Mouse (Mus musculus) forebrain, embryonic 16.5 days (tissue): Measurements from ENCODE around the gene Klhl21. TPM values are rescaled to one million over a fixed set of nuclear protein-coding genes. Genes with fewer than 3 reads are reported as not detected.

ENCODE experiments used
- ATAC-seq: fragments of 200-750 bp; cut with Nextera tagmentation; 2 replicates; pipeline ENCODE4 v1.8.0; 2017; ENCODE audit warnings: mild to moderate bottlenecking, moderate library complexity
- H3K27ac ChIP-seq: fragments of 300-500 bp; sonication (generic); 2 replicates; pipeline ENCODE4 v1.5.1; 2014; ENCODE audit warnings: low read length, control low read depth
- H3K27me3 ChIP-seq: fragments of 300-500 bp; sonication (generic); replicated peaks from 2 replicates; pipeline ENCODE4 v1.6.1; 2014; ENCODE audit warnings: low read length; ENCODE audit not compliant: control insufficient read depth, insufficient read depth
- H3K36me3 ChIP-seq: fragments of 300-500 bp; sonication (generic); 2 replicates; pipeline ENCODE4 v1.6.1; 2014; ENCODE audit not compliant: control insufficient read depth, insufficient read depth
- H3K4me1 ChIP-seq: fragments of 300-500 bp; sonication (generic); replicated peaks from 2 replicates; pipeline ENCODE4 v1.6.1; 2014; ENCODE audit warnings: low read length; ENCODE audit not compliant: control insufficient read depth, insufficient read depth
- H3K4me2 ChIP-seq: fragments of 300-500 bp; sonication (generic); 2 replicates; pipeline ENCODE4 v1.6.1; 2014; ENCODE audit warnings: mild to moderate bottlenecking, low read length, control low read depth
- H3K4me3 ChIP-seq: fragments of 300-500 bp; sonication (generic); replicated peaks from 2 replicates; pipeline ENCODE4 v1.5.1; 2014; ENCODE audit warnings: mild to moderate bottlenecking, low read length, control low read depth
- H3K9ac ChIP-seq: fragments of 300-500 bp; sonication (generic); replicated peaks from 2 replicates; pipeline ENCODE4 v1.6.1; 2014; ENCODE audit warnings: low read depth, low read length, control low read depth
- H3K9me3 ChIP-seq: fragments of 300-500 bp; sonication (generic); 2 replicates; pipeline ENCODE4 v1.6.1; 2016; ENCODE audit warnings: low read length; ENCODE audit not compliant: control insufficient read depth
- WGBS: fragments of 180-500 bp; shearing (Covaris S2); extraction: QIAGEN DNeasy Blood & Tissue Kit; methylation state at CpG from one replicate; pipeline ENCODE4 v1.1.7; 2014; 5-methylcytosine and 5-hydroxymethylcytosine counted together
- polyA plus RNA-seq: library from polyadenylated mRNA; unstranded; fragments of >200 nt; fragmentation: Nextera tagmentation; extraction: Ambion mirVana; gene quantifications from 2 replicates; pipeline ENCODE4 v1.2.1, GENCODE M21; 2015

Klhl21 gene
- polyA plus RNA-seq, 1 experiment from 2014 or later: 3.6 TPM

DNA sequence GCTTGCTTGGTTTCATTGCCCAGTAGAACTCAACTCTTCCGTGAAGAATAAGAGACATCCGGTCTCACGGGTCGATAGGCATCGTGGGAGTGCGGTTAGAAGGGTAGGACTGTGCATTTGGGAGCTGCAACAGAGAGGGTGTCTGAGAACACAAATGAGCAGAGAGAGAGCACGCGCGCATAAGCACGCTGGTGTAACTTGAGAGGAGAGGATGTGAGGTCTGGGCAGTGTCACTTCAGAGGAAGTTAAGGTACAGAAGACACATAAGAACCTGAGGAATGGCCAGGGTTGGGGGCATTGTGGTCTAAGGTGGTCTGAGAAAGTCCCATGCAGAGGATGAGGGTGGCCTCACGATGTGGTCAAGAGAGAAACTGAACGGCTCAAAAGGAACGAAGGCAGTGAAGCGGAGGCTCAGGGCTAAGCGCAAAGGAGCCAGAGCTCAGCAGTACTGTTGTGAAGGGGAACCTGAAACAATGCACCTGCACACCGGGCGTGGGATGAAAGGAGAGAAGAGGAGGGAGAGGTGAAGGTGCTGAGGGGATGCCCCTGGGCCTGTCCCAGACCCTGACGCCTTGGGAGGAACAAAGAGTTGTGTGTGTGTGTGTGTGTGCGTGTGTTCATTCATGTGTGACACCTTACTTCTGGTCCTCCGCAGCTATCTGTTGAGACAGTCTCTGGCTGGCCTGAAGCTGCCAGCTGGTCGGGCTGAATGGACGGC, 33.5 kb downstream of the Klhl21 start:
- no peak overlapping the region for H3K4me2 ChIP-seq
- 95% methylated on average over 22 of the region's 22 CpGs for WGBS
- peaks cover 13% of the 10 kb centered on the region for H3K4me1 ChIP-seq
- H3K36me3 ChIP-seq: peaks cover 23% of the 10 kb centered on the region
- no peak overlapping the region for H3K4me3 ChIP-seq
- no peaks in the 10 kb centered on the region for H3K27me3 ChIP-seq
- H3K27ac ChIP-seq: no peak overlapping the region
- no peak for ATAC-seq
- H3K9me3 ChIP-seq: no peaks in the 10 kb centered on the region
- H3K9ac ChIP-seq: no peak overlapping the region

DNA sequence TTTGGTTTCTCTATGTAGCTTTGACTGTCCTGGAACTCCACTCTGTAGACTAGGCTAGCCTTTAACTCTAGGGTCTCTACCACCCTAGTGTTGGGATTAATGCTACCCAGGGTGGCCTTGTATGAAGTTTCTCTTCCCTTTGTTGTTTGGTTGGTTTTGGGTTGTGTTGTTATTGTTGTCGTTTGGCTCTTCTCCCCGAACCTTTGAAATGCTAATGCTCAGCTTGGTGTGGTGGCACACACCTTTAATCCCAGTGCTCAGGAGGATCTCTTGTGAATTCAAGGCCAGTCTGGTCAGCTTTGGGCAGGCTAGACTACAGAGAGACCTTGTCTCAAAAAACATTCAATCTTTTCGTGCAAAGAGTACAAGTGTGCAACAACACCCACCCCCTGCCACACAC, 34.6 kb downstream of the Klhl21 start:
- H3K27me3 ChIP-seq: no peaks in the 10 kb centered on the region
- H3K36me3 ChIP-seq: peaks cover 31% of the 10 kb centered on the region
- 85% methylated on average over 3 of the region's 3 CpGs for WGBS
- no peak for ATAC-seq
- H3K9me3 ChIP-seq: no peaks in the 10 kb centered on the region
- H3K4me3 ChIP-seq: no peak overlapping the region
- peaks cover 13% of the 10 kb centered on the region for H3K4me1 ChIP-seq
- H3K9ac ChIP-seq: no peak overlapping the region
- H3K27ac ChIP-seq: no peak overlapping the region
- no peak overlapping the region for H3K4me2 ChIP-seq

- Histone ChIP-seq H3K27me3 (no peaks in the 10 kb centered on the region), H3K9me3 (no peaks in the 10 kb centered on the region), H3K9ac (no peak overlapping the region), H3K36me3 (peaks cover 31% of the 10 kb centered on the region), H3K4me2 (no peak overlapping the region), H3K27ac (no peak overlapping the region), H3K4me3 (no peak overlapping the region), H3K4me1 (peaks cover 10% of the 10 kb centered on the region)
- WGBS: 69% methylated on average over 6 of the region's 6 CpGs
- ATAC-seq: no peak
Measured at GRCm38 (mm10) chr4:152044609-152045008, 36.0 kb downstream of the Klhl21 start.

GRCm38 (mm10) chr4:152062390-152063110, 53.9 kb downstream of the Klhl21 start:
- H3K9ac ChIP-seq: no peak overlapping the region
- H3K4me1 ChIP-seq: no peaks in the 10 kb centered on the region
- H3K36me3 ChIP-seq: peaks cover 13% of the 10 kb centered on the region
- no peaks in the 10 kb centered on the region for H3K9me3 ChIP-seq
- no peak for ATAC-seq
- WGBS: 80% methylated on average over 9 of the region's 9 CpGs
- no peak overlapping the region for H3K4me3 ChIP-seq
- H3K4me2 ChIP-seq: no peak overlapping the region
- no peaks in the 10 kb centered on the region for H3K27me3 ChIP-seq
- H3K27ac ChIP-seq: no peak overlapping the region

GRCm38 (mm10) chr4:152067280-152067679, 58.7 kb downstream of the Klhl21 start:
- H3K9me3 ChIP-seq: no peaks in the 10 kb centered on the region
- H3K4me1 ChIP-seq: no peaks in the 10 kb centered on the region
- H3K36me3 ChIP-seq: no peaks in the 10 kb centered on the region
- H3K27me3 ChIP-seq: no peaks in the 10 kb centered on the region
- no peak overlapping the region for H3K4me3 ChIP-seq
- no peak overlapping the region for H3K9ac ChIP-seq
- H3K4me2 ChIP-seq: no peak overlapping the region
- no peak for ATAC-seq
- no peak overlapping the region for H3K27ac ChIP-seq

Other genes starting within 250 kb of the Klhl21 start
- gene Camta1, start 146.9 kb upstream of the Klhl21 start, polyA plus RNA-seq: 119 and 123 TPM in 2 replicates
- gene Dnajc11, start 75.1 kb upstream of the Klhl21 start, polyA plus RNA-seq: 84.2 and 89.8 TPM in 2 replicates
- 32.7 and 42.7 TPM in 2 replicates for gene Thap3, start 19.8 kb upstream of the Klhl21 start, polyA plus RNA-seq
- 20.5 and 21.8 TPM in 2 replicates for gene Phf13, start 12.5 kb upstream of the Klhl21 start, polyA plus RNA-seq
- 23.4 and 25.4 TPM in 2 replicates for gene Zbtb48, start 18.9 kb downstream of the Klhl21 start, polyA plus RNA-seq
- gene Tas1r1, start 29.8 kb downstream of the Klhl21 start, polyA plus RNA-seq: 0.97 and 1.6 TPM in 2 replicates
- gene Nol9, start 30.5 kb downstream of the Klhl21 start, polyA plus RNA-seq: 25.1 and 27.7 TPM in 2 replicates
- gene Plekhg5, start 63.7 kb downstream of the Klhl21 start, polyA plus RNA-seq: 11.7 and 13.2 TPM in 2 replicates
- 0.97 and 1.5 TPM in 2 replicates for gene Tnfrsf25, start 107.1 kb downstream of the Klhl21 start, polyA plus RNA-seq
- 0.08 and 0.12 TPM in 2 replicates for gene Espn, start 143.6 kb downstream of the Klhl21 start, polyA plus RNA-seq
- gene Hes2, start 150.1 kb downstream of the Klhl21 start, polyA plus RNA-seq: not detected in 2 replicates
- gene Acot7, start 169.3 kb downstream of the Klhl21 start, polyA plus RNA-seq: 210 and 269 TPM in 2 replicates